Mouse (Mus musculus) right cerebral cortex, postnatal 10 days (tissue): Measurements from ENCODE around the gene Gpr150.

Experiments
- DNase-seq, 2 experiments: peaks; one replicate each; pipeline ENCODE4 v3.0.0; 2021; ENCODE audit warnings: low spot score in 2 of 2

The Gpr150 gene

DNA sequence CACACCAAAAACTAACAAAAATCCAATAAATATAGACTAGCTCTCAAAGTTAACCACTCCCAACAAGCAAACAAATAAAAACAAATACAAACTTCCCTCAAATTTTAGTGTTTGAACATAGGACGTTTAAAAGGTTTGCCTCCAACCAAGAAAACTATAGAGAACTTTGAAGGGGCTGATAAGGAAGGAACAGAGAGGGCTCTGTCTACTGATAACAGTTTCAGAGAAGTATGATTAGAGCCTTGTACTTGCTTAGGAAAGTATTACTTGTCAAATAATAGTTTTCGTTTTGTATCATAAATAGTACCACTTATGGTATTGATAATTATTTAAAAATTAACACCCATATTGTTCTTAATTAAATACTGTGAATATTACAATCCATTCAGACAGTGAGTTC is 42.3 kb downstream of the Gpr150 start:
- DNase-seq: no peak
